Mouse (Mus musculus) adrenal gland, postnatal 10 days (tissue): ENCODE measurements around the gene Vmn1r37. TPM values are rescaled to one million over a fixed set of nuclear protein-coding genes. Genes with fewer than 3 reads are reported as not detected.
"Not testable (repeated sequence)": the region's sequence is repeated elsewhere in the genome, so short reads cannot be mapped to it uniquely, and the experiment has no call there.

Experiments used
- DNase-seq: peaks from one replicate; pipeline ENCODE4 v3.0.0; 2021; ENCODE audit warnings: mixed read lengths
- long read RNA-seq, 2 experiments: library from polyadenylated mRNA; stranded (forward); transcript quantifications; one replicate each; pipeline ENCODE4 v2.0.0; 2021
- total RNA-seq, 2 experiments: library from RNA; stranded (reverse); gene quantifications; 2 replicates each; pipeline ENCODE4 v1.2.3; 2021

The Vmn1r37 gene
- not detected for total RNA-seq
- long read RNA-seq, experiment 1: 0 reads
- long read RNA-seq, experiment 2: 0 reads

GRCm38 (mm10) chr6:66729082-66729481, at the start of gene Vmn1r37:
Vmn1r37 (plus strand) TSS chr6:66729382.
- DNase-seq: not testable (repeated sequence)

- DNase-seq: no peak
Measured at GRCm38 (mm10) chr6:66685806-66686205, 43.4 kb upstream of the Vmn1r37 start, which contains the start of gene Vmn1r35. Vmn1r35 (minus strand) TSS chr6:66685906.

- no peak for DNase-seq
Measured at GRCm38 (mm10) chr6:66708901-66709300, 20.3 kb upstream of the Vmn1r37 start.

- no peak for DNase-seq
Measured at GRCm38 (mm10) chr6:66713854-66714253, 15.3 kb upstream of the Vmn1r37 start.

GRCm38 (mm10) chr6:66719068-66719467, 10.1 kb upstream of the Vmn1r37 start, which contains the start of gene Vmn1r36:
Vmn1r36 (minus strand) TSS chr6:66719168.
- DNase-seq: not testable (repeated sequence)

- not testable (repeated sequence) for DNase-seq
Measured at GRCm38 (mm10) chr6:66782527-66782926, 53.3 kb downstream of the Vmn1r37 start, which contains the start of gene Vmn1r38. Vmn1r38 (minus strand) TSS chr6:66782627.

Other genes with a start within 250 kb of the Vmn1r37 start
- 10 to 100 TPM; 18.2 to 19.8 TPM for gene Mad2l1, start 194.0 kb upstream of the Vmn1r37 start, total RNA-seq
- gene Vmn1r32, start 169.3 kb upstream of the Vmn1r37 start, total RNA-seq: not detected
- gene Vmn1r33, start 111.1 kb upstream of the Vmn1r37 start, total RNA-seq: not detected
- not detected for gene Vmn1r34, start 85.5 kb upstream of the Vmn1r37 start, total RNA-seq
- not detected for gene Vmn1r35, start 43.5 kb upstream of the Vmn1r37 start, total RNA-seq
- not detected for gene Vmn1r36, start 10.2 kb upstream of the Vmn1r37 start, total RNA-seq
- not detected for gene Vmn1r38, start 53.2 kb downstream of the Vmn1r37 start, total RNA-seq
- not detected for gene Vmn1r39, start 81.2 kb downstream of the Vmn1r37 start, total RNA-seq
- gene Gng12, start 167.0 kb downstream of the Vmn1r37 start, total RNA-seq: 10 to 100 TPM; 85.5 to 86.4 TPM